Mouse (Mus musculus) cerebellum, postnatal 4 days (tissue): ENCODE results near the gene Macrod2.

Experiments used
- DNase-seq, 2 experiments: peaks; one replicate each; pipeline ENCODE4 v3.0.0; 2022; ENCODE audit warnings: low spot score in 2 of 2, mixed read lengths in 1 of 2

The Macrod2 gene

DNA sequence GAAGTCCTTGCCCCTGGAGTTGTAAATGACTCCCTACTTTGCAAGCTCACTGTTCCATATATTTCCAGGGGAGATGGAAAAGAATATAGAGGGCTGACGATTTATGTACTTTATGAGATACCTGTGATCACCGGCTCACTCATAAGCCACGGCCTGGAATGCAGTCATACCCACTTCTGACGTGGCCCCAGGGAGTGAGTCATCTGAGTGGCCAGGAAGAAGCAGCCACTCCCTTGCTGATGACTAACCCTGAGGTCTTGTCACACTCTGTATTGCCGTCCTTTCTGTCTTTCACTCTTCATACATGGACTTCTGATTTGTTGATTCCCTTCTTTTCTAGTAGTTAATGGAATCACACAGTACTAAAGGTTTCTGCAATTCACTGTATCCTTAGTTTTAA lies 395.3 kb downstream of the Macrod2 start:
- no peak for DNase-seq

DNA sequence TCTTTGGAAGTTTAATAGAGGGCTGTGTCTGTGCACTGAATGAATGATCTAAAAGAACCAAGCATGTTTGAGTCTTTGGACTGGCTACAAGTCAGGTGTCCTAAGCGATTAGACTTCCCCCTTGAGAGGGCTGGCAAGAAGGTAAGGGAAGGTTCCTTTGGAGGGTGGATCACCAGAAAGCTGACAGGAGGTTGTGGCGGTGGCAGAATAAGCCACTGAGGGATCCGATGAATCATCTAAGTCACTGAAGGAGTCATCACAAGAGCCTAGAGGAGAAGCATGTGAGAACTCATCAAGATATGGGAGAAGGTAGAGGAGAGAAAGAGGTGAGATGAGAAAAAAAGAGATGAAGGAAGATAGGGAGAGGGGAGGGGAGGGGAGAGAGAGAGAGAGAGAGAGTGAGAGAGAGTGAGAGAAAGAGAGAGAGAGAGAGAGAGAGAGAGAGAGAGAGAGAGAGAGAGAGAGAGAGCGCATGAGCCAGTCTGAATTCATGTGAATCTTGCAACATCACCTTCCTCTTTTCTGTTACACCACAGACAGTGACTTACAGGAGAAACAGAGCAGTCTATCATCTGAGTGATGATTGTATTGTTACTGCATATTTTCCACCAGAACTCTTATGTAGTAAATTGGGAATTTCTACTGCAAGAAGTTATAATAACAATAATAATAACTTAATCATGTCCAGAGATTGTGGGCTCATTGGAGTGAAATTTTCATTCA lies 398.9 kb downstream of the Macrod2 start:
- DNase-seq: no peak

DNA sequence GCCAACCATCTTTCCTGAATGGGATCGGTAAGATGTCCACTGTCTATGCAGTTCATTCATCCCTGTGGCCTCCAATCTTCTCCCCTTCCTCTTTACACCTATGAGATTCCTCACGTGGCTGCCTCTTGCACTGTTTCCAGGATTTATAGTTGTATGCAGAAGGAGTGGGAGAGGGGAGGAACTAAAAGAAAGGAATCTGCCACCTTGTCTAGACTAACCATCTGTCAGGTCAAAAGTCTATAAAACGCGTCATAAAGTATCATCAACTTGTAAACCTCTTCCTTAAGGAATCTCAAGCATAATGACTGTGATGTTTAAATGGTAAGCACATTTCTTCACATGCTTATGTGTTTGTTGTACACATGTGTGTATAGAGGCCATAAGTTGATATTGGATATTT lies 416.6 kb downstream of the Macrod2 start:
- no peak for DNase-seq

DNA sequence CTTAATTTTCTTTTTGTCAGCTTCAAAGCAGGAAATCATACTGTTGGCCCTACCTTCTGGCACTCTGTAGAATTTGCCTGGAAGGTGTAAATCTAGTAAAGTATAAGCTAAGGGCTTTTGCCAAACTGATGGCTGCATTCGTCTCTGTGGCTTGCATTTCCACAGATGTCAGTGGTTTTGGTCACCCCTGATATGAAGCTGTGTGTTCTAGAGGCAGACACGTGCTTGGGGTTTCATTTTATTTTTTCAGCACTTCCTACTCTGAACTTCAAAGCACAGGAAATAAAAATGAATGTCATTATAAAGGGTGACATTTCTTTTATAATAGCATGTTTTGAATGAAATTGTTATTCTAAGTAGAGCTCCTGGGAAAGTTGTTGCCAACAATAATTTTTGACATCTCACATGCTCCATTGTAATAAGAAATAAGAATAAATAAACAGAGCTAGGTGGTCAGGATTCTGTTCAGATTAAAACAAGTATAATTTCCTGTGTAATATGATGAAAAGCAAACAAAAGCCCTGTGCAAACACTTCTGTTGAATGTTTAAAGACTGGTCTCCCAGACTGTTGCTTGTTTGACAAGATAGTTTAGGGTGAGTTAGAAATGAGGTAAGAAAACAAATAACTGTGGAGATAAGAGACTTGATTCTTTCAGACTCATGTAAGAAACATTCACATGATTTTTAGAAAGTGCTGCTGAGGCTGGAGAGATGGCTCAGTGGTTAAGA lies 424.4 kb downstream of the Macrod2 start:
- DNase-seq: no peak

DNA sequence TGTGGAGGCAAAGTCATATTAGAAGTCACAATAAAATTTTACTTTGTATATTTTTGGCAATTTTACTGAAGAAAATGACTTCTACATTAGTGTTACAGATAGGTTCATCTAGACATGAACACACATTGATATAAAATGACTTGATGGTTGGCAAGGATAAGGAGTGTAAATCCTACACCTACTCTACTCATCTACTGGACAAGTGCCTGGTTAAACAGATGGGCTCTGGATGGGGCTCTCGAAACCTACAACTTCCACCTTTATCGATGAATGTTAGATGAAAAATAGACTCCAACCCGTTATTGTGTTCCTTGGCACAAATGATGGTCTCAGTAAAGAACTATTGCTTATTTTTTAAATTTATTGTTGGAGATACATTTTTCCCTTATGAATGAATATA lies 427.3 kb downstream of the Macrod2 start:
- no peak for DNase-seq

DNA sequence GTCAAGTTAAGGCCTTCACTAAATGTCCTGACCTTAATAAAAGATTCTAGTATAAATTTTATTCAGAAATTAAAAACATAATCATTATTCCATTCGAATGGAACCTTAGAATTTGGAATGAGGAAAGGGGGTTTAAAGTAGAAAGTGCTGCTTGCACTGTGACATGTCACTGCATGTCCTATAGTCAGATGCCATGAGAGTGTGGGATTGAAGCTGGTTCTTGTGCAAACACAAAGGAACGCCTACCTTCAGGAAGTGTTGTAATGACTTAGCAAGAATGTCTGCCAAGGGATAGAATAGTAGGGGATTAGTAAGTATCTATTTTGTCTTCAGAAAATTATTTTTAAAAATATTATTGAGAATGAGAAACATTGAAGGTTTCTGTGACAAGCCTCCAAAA lies 431.1 kb downstream of the Macrod2 start:
- DNase-seq: no peak

DNA sequence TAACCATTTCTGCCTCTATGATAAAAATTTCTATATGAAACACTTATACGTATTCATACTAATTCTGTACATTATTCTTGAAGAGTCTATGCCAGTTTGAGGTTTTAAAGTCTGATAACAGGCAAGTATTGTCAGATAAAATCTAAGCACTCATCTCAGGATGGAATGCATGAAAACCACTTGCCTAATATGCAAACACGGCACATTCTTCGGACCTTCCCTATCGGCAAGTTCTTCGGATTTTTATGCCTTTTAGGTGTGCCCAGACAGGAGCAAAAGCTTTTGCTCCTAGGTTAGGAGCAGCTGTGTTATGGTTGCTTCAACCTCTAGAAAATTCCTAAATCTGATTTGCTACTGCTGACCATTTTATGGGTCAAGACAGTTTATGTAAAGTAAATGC lies 433.8 kb downstream of the Macrod2 start:
- DNase-seq: no peak

DNA sequence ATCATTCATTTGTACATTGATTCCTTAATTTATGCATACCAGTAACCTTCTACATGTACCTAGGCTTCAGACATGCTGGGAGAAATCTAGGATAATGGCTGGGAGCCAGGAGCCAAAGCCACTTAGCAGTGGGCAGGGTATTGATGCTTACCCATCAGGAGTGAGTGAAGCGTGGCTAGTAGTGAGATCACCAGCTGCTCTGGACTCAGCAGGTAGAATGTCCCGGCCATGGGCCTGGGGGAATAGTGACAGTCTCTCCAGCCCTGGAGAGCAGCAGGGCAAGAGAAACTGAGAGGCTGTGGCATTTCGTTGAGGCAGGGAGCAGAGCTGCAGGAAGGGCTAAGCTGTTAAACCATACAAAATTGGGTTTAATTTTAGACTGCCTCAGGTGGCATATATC lies 435.0 kb downstream of the Macrod2 start:
- DNase-seq: no peak

DNA sequence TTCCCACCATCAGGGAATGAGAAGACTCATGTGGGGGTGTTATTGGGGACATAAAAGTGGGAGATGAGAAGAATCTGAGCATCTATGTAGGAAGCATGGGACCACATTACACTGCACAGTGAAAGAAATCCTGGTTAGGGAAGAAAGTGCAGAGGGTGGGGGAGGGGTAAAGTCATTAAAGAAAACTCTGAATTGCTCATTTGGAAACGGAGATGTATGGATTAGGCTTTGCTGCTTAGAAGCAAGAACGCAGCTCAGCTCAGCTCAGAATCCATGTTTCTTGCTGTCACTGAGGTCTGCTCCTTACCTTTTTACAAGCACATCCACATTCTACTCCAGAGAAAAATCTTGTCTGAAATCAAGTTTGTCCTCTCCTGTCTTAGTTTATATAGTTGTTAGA lies 444.3 kb downstream of the Macrod2 start:
- no peak for DNase-seq

DNA sequence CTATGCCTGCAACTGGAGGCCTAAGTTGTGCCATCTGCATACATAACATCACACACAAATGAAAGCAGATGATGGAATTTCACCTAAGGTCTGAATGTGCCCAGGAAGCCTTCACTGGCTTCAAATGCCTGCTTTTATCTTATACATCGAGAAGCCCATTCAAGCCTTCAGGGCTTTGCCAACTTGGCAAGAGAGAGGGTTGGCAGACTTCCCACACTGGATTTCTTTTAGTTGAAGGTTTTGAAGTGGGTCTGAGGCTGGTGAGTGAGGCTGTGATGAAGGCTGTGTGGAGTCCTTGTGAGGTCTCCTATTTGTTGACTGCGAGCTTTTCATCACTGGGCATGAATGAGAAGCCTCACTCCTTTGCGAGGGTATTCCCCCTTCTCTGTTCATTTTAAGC lies 444.8 kb downstream of the Macrod2 start:
- DNase-seq: peak; percentile 56 to 76

DNA sequence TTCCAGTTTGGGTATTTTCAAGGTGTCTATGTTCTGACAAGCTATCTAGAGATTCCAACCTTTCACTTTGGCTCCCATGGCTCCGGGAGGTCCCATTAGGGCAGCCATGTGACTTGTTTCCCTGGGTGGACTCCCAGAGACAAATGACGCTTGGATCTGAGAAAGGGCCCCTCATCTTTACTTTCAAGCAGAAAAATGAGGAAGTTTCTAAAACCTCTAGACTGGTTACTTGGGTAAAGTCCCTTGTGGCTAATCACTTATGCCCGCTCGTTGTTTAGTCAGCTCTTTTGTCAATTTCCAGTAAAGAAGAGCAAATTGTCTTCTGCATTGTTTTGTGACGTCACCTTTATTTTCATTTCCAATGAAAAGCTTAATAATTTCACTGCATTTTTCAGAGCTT lies 448.9 kb downstream of the Macrod2 start:
- DNase-seq: no peak

DNA sequence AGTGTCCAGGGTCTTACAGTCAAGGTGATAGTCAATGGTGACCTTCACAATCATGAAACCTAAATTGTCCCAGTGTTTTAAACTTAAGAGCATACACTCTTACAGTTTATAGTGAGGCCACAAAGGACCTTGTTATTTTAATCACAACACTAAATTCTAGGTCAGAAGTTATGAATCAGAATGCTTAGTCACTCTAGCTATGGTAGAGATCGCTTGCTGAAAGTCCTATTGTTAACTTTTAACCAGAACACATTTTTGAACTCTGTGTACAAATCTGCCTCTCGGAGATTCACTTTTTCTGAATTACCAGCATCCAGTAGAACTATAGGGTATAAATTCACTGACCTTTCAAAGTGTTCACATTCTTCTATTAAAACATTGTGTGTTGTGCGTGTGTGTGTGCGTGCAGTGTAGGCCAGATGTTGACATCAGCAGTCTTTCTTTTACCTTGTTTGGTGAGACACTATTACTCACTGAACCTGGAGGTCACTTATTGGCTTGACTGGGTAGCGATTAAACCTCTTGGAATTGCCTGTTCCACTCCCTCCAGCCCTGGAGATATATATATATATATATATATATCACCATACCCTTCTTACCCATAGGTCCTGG lies 452.8 kb downstream of the Macrod2 start:
- DNase-seq: no peak

DNA sequence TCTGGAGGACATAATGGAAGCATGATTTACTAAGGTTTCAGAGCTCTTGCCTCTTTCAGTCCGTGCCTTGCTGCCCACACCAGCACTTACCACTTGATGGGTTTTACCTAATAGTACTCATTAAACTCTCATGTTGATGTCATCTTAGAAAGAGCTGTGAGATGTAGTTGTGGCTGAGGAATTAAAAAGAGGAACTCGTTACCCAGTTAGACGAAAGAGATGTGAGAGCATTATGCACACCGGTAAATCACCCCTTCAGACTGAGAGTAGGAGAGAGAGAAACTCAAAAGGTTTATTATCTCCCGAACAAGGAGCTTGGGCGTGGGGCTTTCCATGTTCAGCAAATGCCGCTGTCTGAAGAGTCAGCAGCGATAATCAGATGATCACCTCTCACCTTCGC lies 458.4 kb downstream of the Macrod2 start:
- DNase-seq: no peak

DNA sequence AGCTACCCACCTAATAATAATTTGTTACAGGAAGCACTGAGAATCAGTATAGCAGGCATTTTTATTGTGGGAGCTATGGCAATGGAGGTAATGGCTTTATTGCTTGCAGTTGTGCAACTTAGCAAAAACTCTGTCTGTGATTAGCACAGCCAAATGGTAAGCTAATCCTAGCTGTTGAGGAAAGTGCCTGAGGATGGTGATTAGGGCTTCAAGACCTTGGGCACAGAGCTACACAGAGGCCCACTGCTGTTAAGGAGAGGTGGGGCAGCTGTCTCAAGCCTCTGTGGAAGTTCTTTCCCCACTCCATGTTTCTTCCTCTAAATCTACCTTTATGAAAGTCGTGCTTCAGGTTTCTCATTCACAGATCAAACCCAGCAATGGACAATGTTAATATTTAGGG lies 466.2 kb downstream of the Macrod2 start:
- DNase-seq: no peak

DNA sequence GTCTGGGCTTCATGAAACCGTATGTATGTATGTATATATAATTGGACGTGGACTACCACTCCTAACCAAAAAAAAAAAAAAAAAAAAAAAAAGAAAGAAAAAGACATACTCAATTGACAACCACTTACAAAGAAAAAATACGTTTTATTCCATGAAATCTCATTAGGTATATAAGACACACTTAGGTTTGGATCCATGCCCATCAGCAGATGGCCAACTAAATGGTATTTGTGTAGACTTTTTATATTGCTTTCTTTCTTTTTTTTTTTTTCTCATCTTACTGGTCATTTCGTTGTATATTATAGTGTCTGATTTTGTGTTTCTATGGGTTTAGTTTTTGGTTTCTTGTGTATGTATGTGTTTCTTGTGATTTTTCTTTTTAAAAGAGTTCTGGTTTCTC lies 467.6 kb downstream of the Macrod2 start:
- DNase-seq: no peak

DNA sequence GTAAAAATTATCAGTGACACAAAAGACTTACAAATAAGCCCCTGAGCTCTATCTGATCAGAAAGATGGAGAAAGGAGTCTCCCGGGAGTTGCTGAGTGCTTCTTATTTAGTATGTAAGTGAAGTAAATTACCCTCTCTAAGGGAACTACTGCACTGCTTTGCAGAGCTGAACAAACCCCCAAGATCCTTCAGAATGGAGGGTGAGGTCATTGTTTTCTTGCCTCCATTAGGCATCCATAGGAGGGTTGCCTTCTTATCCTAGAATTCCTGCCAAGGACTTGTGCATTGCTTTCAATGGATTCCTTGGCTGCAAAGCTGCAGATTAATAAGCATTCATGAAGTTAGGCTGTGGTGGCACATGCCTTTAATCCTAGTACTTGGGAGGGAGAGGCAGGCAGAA lies 470.5 kb downstream of the Macrod2 start:
- DNase-seq: no peak

DNA sequence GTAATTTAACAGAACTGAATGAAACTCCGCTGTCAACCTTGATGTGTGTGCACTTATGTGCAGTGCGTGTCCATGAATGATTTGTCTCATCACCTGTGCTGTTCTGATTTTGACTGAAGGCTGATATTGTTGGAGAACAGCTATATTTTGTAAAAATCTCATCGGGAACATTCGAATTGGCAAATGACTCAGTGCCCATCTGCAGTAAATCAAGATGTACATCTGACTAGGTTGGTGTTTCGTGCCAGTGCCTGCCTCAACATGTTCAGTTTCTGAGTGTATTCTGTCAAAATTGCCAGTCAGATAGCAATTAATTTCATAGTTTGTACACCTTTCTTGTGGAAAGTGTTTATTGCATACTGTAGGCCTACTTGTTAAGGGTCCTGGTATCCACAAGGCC lies 472.0 kb downstream of the Macrod2 start:
- DNase-seq: no peak

DNA sequence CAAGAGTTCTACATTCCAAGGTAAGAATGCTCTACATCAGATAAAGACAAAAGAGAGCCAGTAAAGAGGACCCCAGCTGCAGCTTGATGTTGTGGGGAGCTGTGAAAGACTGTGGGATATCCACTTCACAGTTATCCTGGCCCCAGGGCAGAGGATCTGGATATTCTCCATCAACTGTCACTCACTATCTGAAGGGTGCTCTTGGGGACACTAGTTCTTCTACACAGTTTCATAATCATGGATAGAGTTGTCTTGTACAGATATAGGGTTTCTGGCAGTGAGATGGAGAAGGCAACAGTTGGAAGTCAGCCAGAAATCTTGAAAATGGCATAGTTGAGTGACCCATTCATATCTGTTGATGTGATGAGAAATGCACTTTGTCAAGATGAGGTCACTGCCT lies 490.1 kb downstream of the Macrod2 start:
- DNase-seq: no peak

DNA sequence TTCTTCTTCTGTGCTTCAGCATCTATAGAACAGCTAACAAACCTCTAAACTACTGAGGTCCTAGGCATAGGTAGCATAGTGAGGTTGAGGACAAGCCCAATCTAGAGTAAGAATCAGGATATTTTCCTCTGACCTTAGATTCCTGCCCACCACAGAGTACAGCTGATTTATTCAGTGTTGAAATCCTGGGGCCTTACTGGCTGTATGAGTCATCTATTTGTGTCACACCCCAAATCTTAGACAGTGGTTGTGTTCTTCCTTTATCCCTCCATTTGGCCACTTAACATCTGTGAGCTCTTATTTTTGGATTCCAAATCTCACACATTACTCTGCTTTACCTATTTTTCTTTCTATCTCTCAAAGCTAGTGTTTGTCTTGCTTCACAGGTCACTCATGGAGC lies 495.6 kb downstream of the Macrod2 start:
- DNase-seq: no peak

DNA sequence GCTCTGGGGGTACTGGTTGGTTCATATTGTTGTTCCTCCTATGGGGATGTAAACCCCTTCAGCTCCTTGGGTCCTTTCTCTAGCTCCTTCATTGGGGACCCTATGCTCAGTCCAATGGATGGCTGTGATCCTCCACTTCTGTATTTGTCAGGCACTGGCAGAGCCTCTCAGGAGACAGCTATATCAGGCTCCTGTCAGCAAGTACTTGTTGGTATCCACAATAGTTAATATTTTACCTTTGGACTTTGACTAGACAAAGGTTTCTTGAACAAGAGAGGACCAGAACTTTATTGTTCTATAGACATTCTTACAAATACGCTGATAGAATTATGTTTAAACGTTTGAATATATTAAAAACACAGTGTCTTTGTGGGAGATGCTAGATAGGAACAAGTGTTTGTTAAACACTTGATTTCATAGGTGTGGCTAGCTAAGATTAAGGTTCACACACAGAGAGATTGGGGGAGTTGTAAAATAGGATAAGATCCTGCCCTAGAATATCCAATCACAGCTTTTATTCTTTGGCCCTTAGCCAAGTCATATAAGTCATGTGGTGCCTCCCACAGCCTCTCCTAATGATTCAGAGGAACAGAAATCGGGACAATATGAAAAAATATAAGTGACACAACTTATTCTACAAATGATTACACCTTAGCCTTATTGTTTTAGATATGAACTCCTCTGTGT lies 501.4 kb downstream of the Macrod2 start:
- DNase-seq: no peak

DNA sequence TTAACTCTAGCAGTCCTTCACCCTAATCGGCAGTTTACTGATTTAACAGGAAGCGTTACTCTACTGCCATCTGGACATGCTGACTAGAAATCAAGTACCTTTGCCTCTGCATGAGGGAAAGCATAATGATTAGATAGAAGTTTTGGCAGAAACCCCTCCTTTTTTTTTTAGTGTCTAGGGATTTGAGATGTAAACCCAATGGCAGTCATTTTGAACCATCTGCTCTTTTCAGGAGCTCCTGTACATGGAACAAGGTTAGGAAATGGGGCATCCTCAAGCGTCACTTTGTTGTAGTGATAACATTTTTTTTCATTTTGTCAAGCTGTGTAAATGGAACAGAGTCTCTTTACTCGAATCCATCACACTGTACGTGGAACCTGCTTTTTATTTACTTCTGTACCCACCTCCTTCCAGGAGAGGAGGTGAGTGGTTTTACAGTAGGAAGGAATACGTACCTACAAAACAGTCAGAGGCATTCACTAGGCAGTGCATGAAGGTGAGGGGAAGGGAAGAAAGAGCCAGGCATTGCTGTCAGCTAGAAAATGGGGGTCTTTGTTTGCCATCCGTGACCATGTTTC lies 503.4 kb downstream of the Macrod2 start:
- no peak for DNase-seq

DNA sequence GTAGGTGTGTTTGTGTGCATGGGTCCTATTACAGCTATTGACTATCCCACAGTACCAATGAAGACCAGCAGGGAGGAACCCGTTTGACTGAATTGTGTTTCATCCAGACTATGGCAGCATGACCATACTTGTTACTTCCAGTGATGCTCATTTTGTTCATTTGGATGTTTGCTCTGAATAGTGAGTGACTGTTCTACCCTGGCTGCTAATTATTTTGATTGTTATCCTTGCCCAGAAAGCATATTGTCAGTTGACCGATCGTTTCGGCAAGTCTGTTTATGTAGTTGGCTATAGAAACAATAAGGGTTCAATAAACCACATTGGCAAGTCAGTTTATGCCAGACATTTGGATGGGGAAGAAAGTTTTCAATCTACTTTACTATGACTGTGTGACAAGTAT lies 510.2 kb downstream of the Macrod2 start:
- DNase-seq: no peak
